Mouse (Mus musculus) cortical plate, adult 2 months (tissue): ENCODE measurements around the gene Olfr178.

Experiments
- CTCF ChIP-seq: fragments of 200-500 bp; IDR thresholded peaks from 2 replicates; pipeline ENCODE4 v1.5.1; 2011; ENCODE audit warnings: mild to moderate bottlenecking, control low read depth, low read length; ENCODE audit not compliant: insufficient read depth; ENCODE audit errors: extremely low read depth
- POLR2A ChIP-seq: fragments of 200-500 bp; IDR thresholded peaks from 2 replicates; pipeline ENCODE4 v1.6.1; 2011; ENCODE audit warnings: mild to moderate bottlenecking, low read length, control low read depth; ENCODE audit not compliant: insufficient read depth; ENCODE audit errors: extremely low read depth

DNA sequence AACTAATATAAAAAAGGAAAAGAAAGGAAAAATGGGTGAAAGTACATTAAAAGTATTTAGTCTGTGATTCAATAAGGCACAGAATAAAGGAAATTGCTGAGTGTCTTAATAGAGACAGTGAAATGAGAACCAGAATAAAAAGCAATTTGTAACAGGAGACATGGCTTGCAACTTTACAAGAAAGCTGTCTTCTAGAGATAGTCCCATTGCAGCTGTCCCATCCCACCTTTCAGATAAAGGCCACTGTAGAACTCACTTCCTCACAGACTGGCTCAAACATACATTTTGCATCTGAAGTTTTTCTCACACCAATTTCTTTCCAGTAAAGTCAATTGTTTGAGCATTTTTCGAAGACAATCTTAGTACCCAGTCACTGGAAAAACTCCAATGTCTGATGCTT, 30.4 kb downstream of the Olfr178 start:
- no peak for TF ChIP-seq POLR2A
- TF ChIP-seq CTCF: no peak
